Mouse (Mus musculus) midbrain, postnatal 0 days (tissue): ENCODE data around the gene Gon7. TPM values are rescaled to one million over a fixed set of nuclear protein-coding genes. Genes with fewer than 3 reads are reported as not detected.

Experiments
- ATAC-seq: fragments of 200-750 bp; cut with Nextera tagmentation; 2 replicates; pipeline ENCODE4 v1.8.0; 2017; ENCODE audit warnings: moderate number of reproducible peaks, mild to moderate bottlenecking, moderate TSS enrichment, moderate library complexity; ENCODE audit not compliant: low FRiP score
- DNase-seq: peaks from one replicate; pipeline ENCODE4 v3.0.0-alpha.2; 2015; ENCODE audit warnings: low spot score
- H3K27ac ChIP-seq: fragments of 300-500 bp; sonication (generic); 2 replicates; pipeline ENCODE4 v1.5.1; 2014; ENCODE audit warnings: low read depth, mild to moderate bottlenecking, low read length, mixed read lengths
- H3K27me3 ChIP-seq: fragments of 300-500 bp; sonication (generic); 2 replicates; pipeline ENCODE4 v1.6.1; 2014; ENCODE audit warnings: low read length, control low read depth, mixed read lengths; ENCODE audit not compliant: insufficient read depth
- H3K36me3 ChIP-seq: fragments of 300-500 bp; sonication (generic); 2 replicates; pipeline ENCODE4 v1.6.1; 2014; ENCODE audit warnings: low read length, control low read depth, mixed read lengths; ENCODE audit not compliant: insufficient read depth
- H3K4me1 ChIP-seq: fragments of 300-500 bp; sonication (generic); 2 replicates; pipeline ENCODE4 v1.6.1; 2014; ENCODE audit warnings: mild to moderate bottlenecking, control low read depth, antibody characterized with exemption, low read length, mixed read lengths; ENCODE audit not compliant: insufficient read depth
- H3K4me2 ChIP-seq: fragments of 300-500 bp; sonication (generic); 2 replicates; pipeline ENCODE4 v1.6.1; 2014; ENCODE audit warnings: low read depth, mild to moderate bottlenecking, low read length, mixed read lengths; ENCODE audit not compliant: poor library complexity, severe bottlenecking
- H3K4me3 ChIP-seq: fragments of 300-500 bp; sonication (generic); 2 replicates; pipeline ENCODE4 v1.5.1; 2014; ENCODE audit warnings: low read depth, mild to moderate bottlenecking, low read length, moderate library complexity
- H3K9ac ChIP-seq: fragments of 300-500 bp; sonication (generic); replicated peaks from 2 replicates; pipeline ENCODE4 v1.6.1; 2014; ENCODE audit warnings: mild to moderate bottlenecking, low read length, moderate library complexity, mixed read lengths; ENCODE audit not compliant: poor library complexity, severe bottlenecking
- H3K9me3 ChIP-seq: fragments of 300-500 bp; sonication (generic); 2 replicates; pipeline ENCODE4 v1.6.1; 2016; ENCODE audit warnings: low read length, control low read depth
- CTCF ChIP-seq: IDR thresholded peaks from 2 replicates; pipeline ENCODE4 v1.5.1; 2016; ENCODE audit warnings: antibody characterized with exemption, mild to moderate bottlenecking
- WGBS: fragments of 180-500 bp; shearing (Covaris S2); extraction: QIAGEN DNeasy Blood & Tissue Kit; methylation state at CpG from one replicate; pipeline ENCODE4 v1.1.7; 2014; 5-methylcytosine and 5-hydroxymethylcytosine counted together
- polyA plus RNA-seq: library from polyadenylated mRNA; unstranded; fragments of >200 nt; fragmentation: Nextera tagmentation; extraction: Ambion mirVana; gene quantifications from 2 replicates; pipeline ENCODE4 v1.2.1, GENCODE M21; 2015
- total RNA-seq: library from RNA; depleted of rRNA; stranded (reverse); fragments of >200 nt; gene quantifications from 2 replicates; pipeline ENCODE4 v1.2.3, GENCODE M21; 2014; rRNA removed

Gene Gon7
- total and polyA plus RNA-seq, 2 experiments from 2014 or later: 21.0 to 39.1 TPM

DNA sequence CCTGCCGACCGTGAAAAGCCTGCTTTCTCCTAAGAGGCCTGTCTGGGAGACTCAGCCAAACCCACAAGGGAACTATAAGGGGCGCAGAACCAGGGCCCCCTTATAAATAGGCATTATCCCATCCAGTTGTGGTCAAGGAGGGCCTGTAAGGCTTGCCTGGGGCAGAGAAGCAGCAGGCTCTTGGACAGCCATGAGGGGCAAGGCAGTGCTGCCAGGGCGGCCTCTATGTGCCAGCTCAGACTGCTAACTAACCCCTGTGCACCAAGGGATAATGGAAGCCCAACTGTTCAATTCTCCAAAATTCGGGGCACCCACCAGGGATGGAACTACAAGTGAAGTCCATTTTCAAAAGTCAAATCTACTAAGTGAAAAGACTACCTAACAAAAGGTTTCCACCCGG, 54.2 kb downstream of the Gon7 start:
- TF ChIP-seq CTCF: no peak
- peak overlapping the region; percentile 44; the same call in 1 of the 2 replicates for H3K27ac ChIP-seq
- peak overlapping the region; percentile 74 for H3K4me3 ChIP-seq
- WGBS: 19% methylated on average over 6 of the region's 6 CpGs
- peaks cover 21% of the 10 kb centered on the region; the same call in 1 of the 2 replicates for H3K4me1 ChIP-seq
- H3K27me3 ChIP-seq: no peaks in the 10 kb centered on the region
- H3K36me3 ChIP-seq: no peaks in the 10 kb centered on the region
- no peak for DNase-seq
- H3K9me3 ChIP-seq: no peaks in the 10 kb centered on the region
- no peak for ATAC-seq
- H3K4me2 ChIP-seq: peak overlapping the region; percentile 86
- peak overlapping the region; percentile 44 for H3K9ac ChIP-seq

Other genes starting within 250 kb of the Gon7 start
- 148 and 168 TPM in 2 replicates for gene Chga, start 202.8 kb downstream of the Gon7 start, total RNA-seq
- gene Chga, start 202.8 kb downstream of the Gon7 start, polyA plus RNA-seq: 257 and 272 TPM in 2 replicates
- 56.0 and 66.6 TPM in 2 replicates for gene Itpk1, start 52.9 kb downstream of the Gon7 start, total RNA-seq
- gene Itpk1, start 52.9 kb downstream of the Gon7 start, polyA plus RNA-seq: 39.0 and 40.3 TPM in 2 replicates
- 20.9 and 26.5 TPM in 2 replicates for gene Moap1, start 14.1 kb downstream of the Gon7 start, total RNA-seq
- gene Moap1, start 14.1 kb downstream of the Gon7 start, polyA plus RNA-seq: 71.8 and 84.8 TPM in 2 replicates
- 5.9 and 6.2 TPM in 2 replicates for gene Tmem251, start 14.0 kb downstream of the Gon7 start, total RNA-seq
- 11.9 and 12.3 TPM in 2 replicates for gene Tmem251, start 14.0 kb downstream of the Gon7 start, polyA plus RNA-seq
- gene Gm28051, start within 50 bp of the Gon7 start, total RNA-seq: 0.93 TPM in 1 of 2 replicates, not detected in the other
- not detected in 2 replicates for gene Gm28051, start within 50 bp of the Gon7 start, polyA plus RNA-seq
- 45.3 and 51.0 TPM in 2 replicates for gene Ubr7, start 164 bp upstream of the Gon7 start, total RNA-seq
- gene Ubr7, start 164 bp upstream of the Gon7 start, polyA plus RNA-seq: 24.4 and 25.6 TPM in 2 replicates
- gene Gm20604, start 869 bp upstream of the Gon7 start, total RNA-seq: 29.7 and 35.1 TPM in 2 replicates
- gene Gm20604, start 869 bp upstream of the Gon7 start, polyA plus RNA-seq: 53.7 and 54.5 TPM in 2 replicates
- 32.2 and 33.8 TPM in 2 replicates for gene Btbd7, start 120.7 kb upstream of the Gon7 start, total RNA-seq
- 6.8 and 9.2 TPM in 2 replicates for gene Btbd7, start 120.7 kb upstream of the Gon7 start, polyA plus RNA-seq
- not detected in 2 replicates for gene Cox8c, start 141.5 kb upstream of the Gon7 start, total RNA-seq
- gene Cox8c, start 141.5 kb upstream of the Gon7 start, polyA plus RNA-seq: not detected in 2 replicates
- gene Unc79, start 191.1 kb upstream of the Gon7 start, total RNA-seq: 39.5 and 44.5 TPM in 2 replicates
- gene Unc79, start 191.1 kb upstream of the Gon7 start, polyA plus RNA-seq: 4.5 and 6.7 TPM in 2 replicates